Mouse (Mus musculus) small intestine, adult 2 months (tissue): ENCODE data around the gene Gabbr2.

ENCODE experiments used
- CTCF ChIP-seq: fragments of 200-500 bp; IDR thresholded peaks from 2 replicates; pipeline ENCODE4 v1.5.1; 2012; ENCODE audit warnings: low read depth, mild to moderate bottlenecking, control low read depth, inconsistent platforms, low read length, moderate library complexity, mixed read lengths; ENCODE audit not compliant: insufficient replicate concordance, insufficient read length; ENCODE audit errors: extremely low read depth
- POLR2A ChIP-seq: fragments of 200-500 bp; IDR thresholded peaks from 2 replicates; pipeline ENCODE4 v1.6.1; 2012; ENCODE audit warnings: low read depth, mild to moderate bottlenecking, control low read depth, inconsistent platforms, low read length, moderate library complexity

GRCm38 (mm10) chr4:46897634-46898399 lies 93.9 kb downstream of the Gabbr2 start:
- TF ChIP-seq CTCF, result no peak
- TF ChIP-seq POLR2A, result no peak
